Mouse (Mus musculus) olfactory bulb, adult 2 months (tissue): ENCODE measurements around the gene Utp20. TPM values are rescaled to one million over a fixed set of nuclear protein-coding genes. Genes with fewer than 3 reads are reported as not detected.

Experiments
- H3K27ac ChIP-seq: fragments of 200-500 bp; 2 replicates; pipeline ENCODE4 v1.5.1; 2012; ENCODE audit warnings: low read depth, low read length; ENCODE audit not compliant: insufficient read depth
- H3K4me1 ChIP-seq: fragments of 200-500 bp; 2 replicates; pipeline ENCODE4 v1.6.1; 2012; ENCODE audit warnings: low read length; ENCODE audit not compliant: control insufficient read depth, insufficient read depth
- H3K4me3 ChIP-seq: fragments of 200-500 bp; 2 replicates; pipeline ENCODE4 v1.5.1; 2012; ENCODE audit warnings: mild to moderate bottlenecking, low read depth, low read length, moderate library complexity; ENCODE audit not compliant: insufficient read depth
- CTCF ChIP-seq: fragments of 200-500 bp; IDR thresholded peaks from 2 replicates; pipeline ENCODE4 v1.5.1; 2012; ENCODE audit warnings: low read depth, mild to moderate bottlenecking, low read length, moderate library complexity; ENCODE audit not compliant: insufficient read depth
- POLR2A ChIP-seq: fragments of 200-500 bp; IDR thresholded peaks from 2 replicates; pipeline ENCODE4 v1.6.1; 2012; ENCODE audit warnings: mild to moderate bottlenecking, low read depth, low read length, moderate library complexity; ENCODE audit not compliant: insufficient read depth
- WGBS: fragments of 180-500 bp; shearing (Covaris S2); methylation state at CpG from one replicate; pipeline ENCODE4 v1.1.7; 2018; 5-methylcytosine and 5-hydroxymethylcytosine counted together
- polyA plus RNA-seq: library from polyadenylated mRNA; stranded (reverse); fragments of >200 nt; gene quantifications from 2 replicates; pipeline ENCODE4 v1.2.4, GENCODE M21; 2012; ENCODE audit warnings: low replicate concordance; ENCODE audit not compliant: missing spikeins, insufficient read depth, insufficient read length

Gene Utp20
- polyA plus RNA-seq, 1 experiment, result not detected

GRCm38 (mm10) chr10:88712359-88712758, 114.2 kb downstream of the Utp20 start:
- Histone ChIP-seq H3K27ac (no peak overlapping the region), H3K4me3 (no peak overlapping the region), H3K4me1 (no peaks in the 10 kb centered on the region)
- TF ChIP-seq POLR2A, result no peak
- no peak for TF ChIP-seq CTCF
- WGBS, result 69% methylated on average over 6 of the region's 6 CpGs

GRCm38 (mm10) chr10:88708671-88709523, 117.7 kb downstream of the Utp20 start:
- Histone ChIP-seq H3K27ac (no peak overlapping the region), H3K4me1 (no peaks in the 10 kb centered on the region), H3K4me3 (no peak overlapping the region)
- TF ChIP-seq CTCF, result no peak
- no peak for TF ChIP-seq POLR2A
- 41% methylated on average over 10 of the region's 10 CpGs for WGBS

- Histone ChIP-seq H3K4me1 (no peaks in the 10 kb centered on the region), H3K27ac (no peak overlapping the region), H3K4me3 (no peak overlapping the region)
- 78% methylated on average over 6 of the region's 6 CpGs for WGBS
- TF ChIP-seq POLR2A (no peak), CTCF (no peak)
Observed at GRCm38 (mm10) chr10:88700938-88701337, 125.7 kb downstream of the Utp20 start.

Other genes starting within 250 kb of the Utp20 start
- not detected in 2 replicates for gene Mybpc1, start 221.7 kb downstream of the Utp20 start, polyA plus RNA-seq
- not detected in 2 replicates for gene Spic, start 141.8 kb downstream of the Utp20 start, polyA plus RNA-seq
- gene Arl1, start 95.9 kb downstream of the Utp20 start, polyA plus RNA-seq, result not detected in 2 replicates
- not detected in 2 replicates for gene Slc5a8, start 59.2 kb upstream of the Utp20 start, polyA plus RNA-seq